Mouse (Mus musculus): ENCODE measurements around the gene Gm13889. TPM values are rescaled to one million over a fixed set of nuclear protein-coding genes. Genes with fewer than 3 reads are reported as not detected.

Gene Gm13889
- total RNA-seq, 2 experiments from 2014 or later: 8.9 to 10.9 TPM

GRCm38 (mm10) chr2:93958216-93958615 is 1.2 kb upstream of the Gm13889 start:
- DNase-seq: no peak

GRCm38 (mm10) chr2:93957785-93958175 is 779 bp upstream of the Gm13889 start:
- DNase-seq: no peak

GRCm38 (mm10) chr2:93956331-93956801 is 635 bp downstream of the Gm13889 start:
- peak; percentile 51 to 65 for DNase-seq

GRCm38 (mm10) chr2:93955886-93956285 is 1.1 kb downstream of the Gm13889 start:
- no peak for DNase-seq

GRCm38 (mm10) chr2:93954781-93955578 is 2.0 kb downstream of the Gm13889 start:
- peak in 1 of 2 experiments; percentile 22 for DNase-seq

GRCm38 (mm10) chr2:93953726-93954125 is 3.3 kb downstream of the Gm13889 start:
- no peak for DNase-seq

GRCm38 (mm10) chr2:93946976-93947375 is 10.0 kb downstream of the Gm13889 start:
- DNase-seq: no peak

- no peak for DNase-seq
Measured at GRCm38 (mm10) chr2:93944855-93945254, 12.1 kb downstream of the Gm13889 start.

- DNase-seq: no peak
Measured at GRCm38 (mm10) chr2:93944099-93944498, 12.9 kb downstream of the Gm13889 start.

- peak; percentile 65 for DNase-seq
Measured at GRCm38 (mm10) chr2:93941670-93942069, 15.3 kb downstream of the Gm13889 start.

GRCm38 (mm10) chr2:93938534-93938933 is 18.5 kb downstream of the Gm13889 start:
- no peak for DNase-seq

- DNase-seq: peak in 1 of 2 experiments; percentile 22
Measured at GRCm38 (mm10) chr2:93928866-93929265, 28.1 kb downstream of the Gm13889 start.

- DNase-seq: no peak
Measured at GRCm38 (mm10) chr2:93927701-93928437, 29.1 kb downstream of the Gm13889 start.

- no peak for DNase-seq
Measured at GRCm38 (mm10) chr2:93926141-93926540, 30.9 kb downstream of the Gm13889 start.

GRCm38 (mm10) chr2:93919093-93919492 is 37.9 kb downstream of the Gm13889 start:
- DNase-seq: no peak

- no peak for DNase-seq
Measured at GRCm38 (mm10) chr2:93913552-93913951, 43.4 kb downstream of the Gm13889 start.

GRCm38 (mm10) chr2:93911942-93912341 is 45.1 kb downstream of the Gm13889 start:
- DNase-seq: peak; percentile 62 to 66

- peak; percentile 57 to 59 for DNase-seq
Measured at GRCm38 (mm10) chr2:93909716-93910115, 47.3 kb downstream of the Gm13889 start.

GRCm38 (mm10) chr2:93907519-93908294 is 49.3 kb downstream of the Gm13889 start:
- DNase-seq: peak in 1 of 2 experiments; percentile 59

GRCm38 (mm10) chr2:93906316-93906715 is 50.7 kb downstream of the Gm13889 start:
- peak; percentile 67 to 88 for DNase-seq

Data from heart, adult 18-20 months (tissue).